Mouse (Mus musculus) MEL (cell line): ENCODE results near the gene Hist1h2br.

ENCODE experiments used
- BHLHE40 ChIP-seq: IDR thresholded peaks from 2 replicates; pipeline ENCODE4 v1.6.1; 2012; ENCODE audit warnings: low read depth, mild to moderate bottlenecking, inconsistent platforms, low read length, improper control_type of control experiment, borderline replicate concordance
- CHD2 ChIP-seq: IDR thresholded peaks from 2 replicates; pipeline ENCODE4 v1.6.1; 2011; ENCODE audit warnings: low read length, improper control_type of control experiment
- POLR2A ChIP-seq, 2 experiments: IDR thresholded peaks; 2 replicates each; pipeline ENCODE4 v1.6.1; 2011 to 2012; ENCODE audit warnings: low read length in 2 of 2, mild to moderate bottlenecking in 2 of 2, control low read depth in 1 of 2, improper control_type of control experiment in 1 of 2, low read depth in 1 of 2, moderate library complexity in 1 of 2; ENCODE audit not compliant: control insufficient read depth in 1 of 2, insufficient read depth in 1 of 2, poor library complexity in 1 of 2
- TCF12 ChIP-seq: IDR thresholded peaks from 2 replicates; pipeline ENCODE4 v1.6.1; 2014; ENCODE audit warnings: low read depth, mild to moderate bottlenecking, inconsistent platforms, low read length, improper control_type of control experiment, moderate library complexity
- USF2 ChIP-seq, 2 experiments: IDR thresholded peaks; 2 replicates each; pipeline ENCODE4 v1.6.1; 2011 to 2012; ENCODE audit warnings: improper control_type of control experiment in 2 of 2, low read length in 2 of 2, borderline replicate concordance in 1 of 2, inconsistent platforms in 1 of 2, low read depth in 1 of 2, mild to moderate bottlenecking in 1 of 2; ENCODE audit not compliant: insufficient read depth in 1 of 2

- no peak for TF ChIP-seq BHLHE40
- no peak for TF ChIP-seq POLR2A (IDR thresholded peaks at IDR 0.05; ENCODE audit: control insufficient read depth in 1 of 2, insufficient read depth in 1 of 2, low read depth in 1 of 2, low read length in 2 of 2, poor library complexity in 1 of 2)
- no peak for TF ChIP-seq TCF12
- no peak for TF ChIP-seq CHD2
- TF ChIP-seq USF2 (IDR thresholded peaks at IDR 0.05; ENCODE audit: borderline replicate concordance in 1 of 2, insufficient read depth in 1 of 2, low read depth in 1 of 2, low read length in 2 of 2): no peak
These were observed 51.0 kb downstream of the Hist1h2br start for GRCm38 (mm10) chr13:21884586-21884985.
